Mouse (Mus musculus): Measurements from ENCODE around the gene Sox18. TPM values are rescaled to one million over a fixed set of nuclear protein-coding genes. Genes with fewer than 3 reads are reported as not detected.

The Sox18 gene
- total and polyA plus RNA-seq, 3 experiments, result 0.04 TPM; not detected in 2

DNA sequence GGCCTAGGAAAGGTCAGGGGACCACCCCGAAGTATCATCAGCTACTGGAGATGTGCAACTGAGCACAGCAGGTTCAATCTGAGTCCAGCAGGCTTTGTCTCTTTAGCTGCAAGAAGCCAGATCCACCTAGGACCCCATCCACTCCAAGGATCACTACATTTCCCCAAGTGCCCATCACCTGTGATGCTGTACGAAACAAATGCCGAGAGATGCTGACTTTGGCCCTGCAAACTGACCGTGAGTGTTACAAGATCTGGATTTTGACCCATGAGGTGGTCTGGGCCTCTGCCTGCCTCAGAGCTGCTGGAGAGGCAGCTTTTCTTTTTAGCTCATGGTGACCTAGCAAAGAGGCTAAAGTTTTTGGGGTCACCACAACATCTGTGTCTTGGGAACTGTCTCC lies 14.2 kb upstream of the Sox18 start (continued):
- TF ChIP-seq TAL1 (IDR thresholded peaks at IDR 0.05; ENCODE audit: low read length) (no peak), SMC3 (IDR thresholded peaks at IDR 0.05; ENCODE audit: low read depth, low read length) (no peak), POLR2A (IDR thresholded peaks at IDR 0.05; ENCODE audit: control insufficient read depth in 1 of 2, insufficient read depth in 1 of 2, low read depth in 1 of 2, low read length in 2 of 2, poor library complexity in 1 of 2) (no peak)

GRCm38 (mm10) chr2:181684713-181685112 lies 13.3 kb upstream of the Sox18 start:
- peaks cover 0 to 20% of the 10 kb centered on the region in 2 experiments; a peak in 2 of 4 replicates for H3K36me3 ChIP-seq (ENCODE audit: control insufficient read depth in 1 of 2, insufficient read depth in 2 of 2, low read length in 2 of 2)

DNA sequence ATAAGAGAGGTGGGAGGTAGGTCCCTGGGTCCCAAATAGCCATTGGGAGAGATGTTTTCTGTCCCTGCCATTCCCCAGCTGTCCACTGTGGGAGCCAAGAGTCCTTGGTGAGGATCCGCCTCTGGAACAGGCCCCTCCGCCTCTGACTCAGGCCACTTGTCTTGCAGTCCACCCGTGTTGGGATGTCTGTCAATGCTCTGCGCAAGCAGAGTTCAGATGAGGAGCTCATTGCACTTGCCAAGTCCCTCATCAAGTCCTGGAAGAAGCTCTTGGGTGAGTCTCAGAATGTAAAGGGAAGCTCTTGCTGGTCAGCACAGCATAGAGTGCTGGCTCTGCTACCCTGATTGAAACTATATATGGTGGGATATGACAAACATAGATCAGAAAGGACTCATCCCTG lies 11.9 kb upstream of the Sox18 start:
- peaks cover 0 to 24% of the 10 kb centered on the region in 2 experiments; a peak in 2 of 4 replicates for H3K36me3 ChIP-seq (ENCODE audit: control insufficient read depth in 1 of 2, insufficient read depth in 2 of 2, low read length in 2 of 2)
- no peaks in the 10 kb centered on the region for H3K9me3 ChIP-seq (replicated peaks; ENCODE audit: insufficient read depth, low read length)
- no peak overlapping the region for H3K9ac ChIP-seq (ENCODE audit: control insufficient read depth, low read depth, low read length, poor library complexity, severe bottlenecking)
- H3K27ac ChIP-seq (ENCODE audit: control insufficient read depth, low read depth, low read length), result no peak overlapping the region
- H3K27me3 ChIP-seq (ENCODE audit: control insufficient read depth in 1 of 2, insufficient read depth in 2 of 2, low read length in 2 of 2), result no peaks in the 10 kb centered on the region
- no peak overlapping the region for H3K4me3 ChIP-seq (ENCODE audit: control insufficient read depth in 1 of 2, insufficient read depth in 1 of 2, low read depth in 2 of 2, low read length in 2 of 2)
- DNase-seq (ENCODE audit: low read depth, low spot score), result no peak
- no peak for TF ChIP-seq ZKSCAN1 (IDR thresholded peaks at IDR 0.05; ENCODE audit: low read depth, low read length)
- no peak for TF ChIP-seq POLR2AphosphoS2 (IDR thresholded peaks at IDR 0.05; ENCODE audit: low read length)
- no peak for TF ChIP-seq ELF1 (IDR thresholded peaks at IDR 0.05; ENCODE audit: low read depth, low read length)
- no peak for TF ChIP-seq MEF2A (IDR thresholded peaks at IDR 0.05; ENCODE audit: extremely low read depth, insufficient replicate concordance, low read depth, low read length, poor library complexity, severe bottlenecking)
- no peak for TF ChIP-seq TCF12 (IDR thresholded peaks at IDR 0.05; ENCODE audit: low read depth, low read length)
- no peak for TF ChIP-seq POLR2AphosphoS5 (IDR thresholded peaks at IDR 0.05; ENCODE audit: borderline replicate concordance, low read depth, low read length)
- TF ChIP-seq BHLHE40 (IDR thresholded peaks at IDR 0.05; ENCODE audit: borderline replicate concordance, low read depth, low read length), result no peak
- no peak for TF ChIP-seq GABPA (IDR thresholded peaks at IDR 0.05; ENCODE audit: low read depth, low read length)
- TF ChIP-seq MAFK (IDR thresholded peaks at IDR 0.05; ENCODE audit: borderline replicate concordance, low read depth, low read length), result no peak
- no peak for TF ChIP-seq CHD2 (IDR thresholded peaks at IDR 0.05; ENCODE audit: low read length)
- no peak for TF ChIP-seq HCFC1 (IDR thresholded peaks at IDR 0.05; ENCODE audit: low read depth, low read length)
- no peak for TF ChIP-seq CHD1 (IDR thresholded peaks at IDR 0.05; ENCODE audit: low read depth, low read length)
- no peak for TF ChIP-seq MYB (IDR thresholded peaks at IDR 0.05; ENCODE audit: low read depth, low read length)
- peaks cover 6% of the 10 kb centered on the region; the same call in 1 of the 2 replicates for H3K79me2 ChIP-seq (ENCODE audit: control insufficient read depth, insufficient read depth, low read length, poor library complexity)
- H3K4me1 ChIP-seq (ENCODE audit: control insufficient read depth in 1 of 2, insufficient read depth in 2 of 2, low read length in 2 of 2), result peaks cover 6 to 28% of the 10 kb centered on the region in 2 experiments

More at GRCm38 (mm10) chr2:181684713-181685112, 13.3 kb upstream of the Sox18 start:
- Histone ChIP-seq H3K79me2 (ENCODE audit: control insufficient read depth, insufficient read depth, low read length, poor library complexity) (peaks cover 6% of the 10 kb centered on the region; the same call in 1 of the 2 replicates), H3K9me3 (replicated peaks; ENCODE audit: insufficient read depth, low read length) (no peaks in the 10 kb centered on the region), H3K9ac (ENCODE audit: control insufficient read depth, low read depth, low read length, poor library complexity, severe bottlenecking) (no peak overlapping the region), H3K27ac (ENCODE audit: control insufficient read depth, low read depth, low read length) (peak overlapping the region; percentile 60), H3K4me1 (ENCODE audit: control insufficient read depth in 1 of 2, insufficient read depth in 2 of 2, low read length in 2 of 2) (peaks cover 6 to 22% of the 10 kb centered on the region in 2 experiments), H3K27me3 (ENCODE audit: control insufficient read depth in 1 of 2, insufficient read depth in 2 of 2, low read length in 2 of 2) (no peaks in the 10 kb centered on the region), H3K4me3 (ENCODE audit: control insufficient read depth in 1 of 2, insufficient read depth in 1 of 2, low read depth in 2 of 2, low read length in 2 of 2) (no peak overlapping the region)
- peak; percentile 93 for DNase-seq (ENCODE audit: low read depth, low spot score)
- TF ChIP-seq ETS1 (IDR thresholded peaks at IDR 0.05; ENCODE audit: low read depth, low read length), result peak; percentile 87
- TF ChIP-seq NRF1 (IDR thresholded peaks at IDR 0.05; ENCODE audit: insufficient read depth, low read depth, low read length, poor library complexity, severe bottlenecking), result no peak
- peak; percentile 95 for TF ChIP-seq GATA1 (IDR thresholded peaks at IDR 0.05; ENCODE audit: low read depth, low read length)
- TF ChIP-seq HCFC1 (IDR thresholded peaks at IDR 0.05; ENCODE audit: low read depth, low read length), result peak; percentile 53; the same call in 1 of the 2 replicates
- no peak for TF ChIP-seq CHD1 (IDR thresholded peaks at IDR 0.05; ENCODE audit: low read depth, low read length)
- no peak for TF ChIP-seq E2F4 (IDR thresholded peaks at IDR 0.05; ENCODE audit: borderline replicate concordance, low read depth, low read length)
- peak; percentile 78 for TF ChIP-seq EP300 (IDR thresholded peaks at IDR 0.05; ENCODE audit: low read depth in 1 of 2, low read length in 2 of 2)
- TF ChIP-seq MXI1 (IDR thresholded peaks at IDR 0.05; ENCODE audit: low read depth, low read length), result peak; percentile 61
- TF ChIP-seq POLR2A (IDR thresholded peaks at IDR 0.05; ENCODE audit: control insufficient read depth in 1 of 2, insufficient read depth in 1 of 2, low read depth in 1 of 2, low read length in 2 of 2, poor library complexity in 1 of 2), result 0 out of 4 replicates have a peak, but pooled peaks of 1 of the 2 experiments have one; percentile 21
- 0 out of 2 replicates have a peak, but pooled peaks have one; percentile 6 for TF ChIP-seq MAZ (IDR thresholded peaks at IDR 0.05; ENCODE audit: low read depth, low read length)
- no peak for TF ChIP-seq ZMIZ1 (IDR thresholded peaks at IDR 0.05; ENCODE audit: low read depth, low read length)
- TF ChIP-seq TAL1 (IDR thresholded peaks at IDR 0.05; ENCODE audit: low read length), result peak; percentile 72
- peak; percentile 56; the same call in 1 of the 2 replicates for TF ChIP-seq ELF1 (IDR thresholded peaks at IDR 0.05; ENCODE audit: low read depth, low read length)
- no peak for TF ChIP-seq MYB (IDR thresholded peaks at IDR 0.05; ENCODE audit: low read depth, low read length)
- TF ChIP-seq POLR2AphosphoS2 (IDR thresholded peaks at IDR 0.05; ENCODE audit: low read length), result peak; percentile 73; the same call in 1 of the 2 replicates
- TF ChIP-seq TCF12 (IDR thresholded peaks at IDR 0.05; ENCODE audit: low read depth, low read length), result peak; percentile 80
- TF ChIP-seq MYC (IDR thresholded peaks at IDR 0.05; ENCODE audit: low read depth, low read length), result 0 out of 2 replicates have a peak, but pooled peaks have one; percentile 24
- TF ChIP-seq NELFE (IDR thresholded peaks at IDR 0.05; ENCODE audit: low read depth, low read length), result no peak
- 0 out of 2 replicates have a peak, but pooled peaks have one; percentile 22 for TF ChIP-seq TBP (IDR thresholded peaks at IDR 0.05; ENCODE audit: low read depth, low read length)
- TF ChIP-seq ZKSCAN1 (IDR thresholded peaks at IDR 0.05; ENCODE audit: low read depth, low read length), result no peak
- TF ChIP-seq USF1 (IDR thresholded peaks at IDR 0.05; ENCODE audit: low read depth, low read length), result no peak
- peak; percentile 83 for TF ChIP-seq BHLHE40 (IDR thresholded peaks at IDR 0.05; ENCODE audit: borderline replicate concordance, low read depth, low read length)
- TF ChIP-seq SIN3A (IDR thresholded peaks at IDR 0.05; ENCODE audit: low read length), result peak; percentile 84
- peak; percentile 60; the same call in 1 of the 2 replicates for TF ChIP-seq RCOR1 (IDR thresholded peaks at IDR 0.05; ENCODE audit: low read depth, low read length)
- TF ChIP-seq MAX (IDR thresholded peaks at IDR 0.05; ENCODE audit: low read length), result no peak
